Mouse (Mus musculus) urinary bladder, postnatal 14 days (tissue): Measurements from ENCODE around the gene Plekha3.
A peak's percentile ranks its signal among the peaks of the same experiment; 100 is the strongest.

Source experiments
- DNase-seq: peaks from one replicate; pipeline ENCODE4 v3.0.0; 2021; ENCODE audit warnings: low spot score

Plekha3 gene

DNA sequence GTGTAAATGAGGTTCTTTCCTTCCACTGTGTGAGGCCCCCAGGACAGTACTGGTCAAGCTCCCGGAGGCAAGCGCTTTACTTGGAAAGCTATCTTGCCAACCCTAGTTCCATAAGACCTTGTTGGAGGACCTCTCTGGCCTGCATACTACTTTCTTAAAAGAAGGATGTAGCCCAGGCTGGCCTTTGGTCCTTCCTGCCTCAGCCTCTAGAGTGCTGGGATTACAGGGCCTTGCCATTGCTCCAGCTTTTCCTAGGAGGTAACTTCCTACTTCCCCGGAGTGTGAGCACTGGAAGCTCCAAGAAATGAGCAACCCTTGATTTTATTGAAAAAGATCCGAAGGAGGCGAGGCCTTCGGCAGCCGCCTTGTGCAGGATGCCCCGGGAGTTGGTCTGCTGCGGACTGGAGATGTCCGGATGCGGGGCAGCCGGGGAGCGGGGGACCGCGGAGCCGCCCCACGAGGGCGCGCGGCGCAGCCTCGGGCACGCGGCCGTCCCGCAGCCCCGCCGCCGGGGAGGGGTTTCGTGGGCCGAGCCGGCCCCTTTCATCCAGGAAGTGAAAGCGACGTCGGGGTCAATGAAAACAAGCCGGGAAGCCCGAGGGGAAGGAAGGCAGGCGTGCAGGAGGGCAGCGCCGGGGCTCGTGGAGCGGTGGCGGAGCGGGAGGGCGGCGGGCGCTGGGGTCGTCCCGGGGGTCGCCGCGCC, at the start of gene Plekha3:
Gene Plekha3 (plus strand): TSS at position 557 of the 703 bp plus-strand sequence.
- peak; percentile 84 for DNase-seq

DNA sequence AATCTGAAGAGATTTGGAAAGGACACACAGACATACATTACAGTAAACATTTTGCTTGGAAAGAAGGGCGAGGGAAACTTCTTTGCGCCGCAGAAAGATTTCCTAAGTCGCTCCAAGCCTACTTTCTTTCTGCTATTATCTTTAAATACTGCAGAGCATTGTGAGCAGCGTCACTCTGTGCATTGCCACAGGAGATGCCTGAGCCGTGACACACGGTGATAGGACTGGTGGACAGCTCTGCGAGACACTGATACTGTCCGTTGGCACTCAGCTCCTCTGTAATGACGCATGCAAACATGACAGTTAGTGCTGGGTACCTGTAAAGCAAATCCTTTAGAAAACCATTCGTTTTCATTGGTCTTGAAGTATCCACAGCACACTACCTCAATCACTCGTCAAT, 44.8 kb upstream of the Plekha3 start:
- DNase-seq, result no peak

DNA sequence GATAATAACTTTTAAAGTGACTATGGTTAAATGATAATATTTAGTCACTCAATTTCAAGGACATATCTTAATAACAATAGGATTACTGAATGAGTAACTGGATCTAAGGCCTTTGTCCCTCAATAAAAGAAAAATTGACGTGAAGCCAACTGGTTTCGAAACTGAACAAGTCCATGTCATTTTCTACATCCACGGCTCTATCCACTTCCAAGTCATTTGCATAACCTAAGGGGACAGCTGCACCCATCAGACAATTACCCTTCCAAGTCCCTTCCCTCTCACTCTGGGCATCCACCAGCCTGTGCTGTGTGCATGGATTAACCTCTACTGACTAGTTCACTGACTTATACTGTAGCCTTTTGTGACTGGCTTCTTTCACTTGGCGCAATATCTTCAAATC, 43.5 kb upstream of the Plekha3 start:
- no peak for DNase-seq

DNA sequence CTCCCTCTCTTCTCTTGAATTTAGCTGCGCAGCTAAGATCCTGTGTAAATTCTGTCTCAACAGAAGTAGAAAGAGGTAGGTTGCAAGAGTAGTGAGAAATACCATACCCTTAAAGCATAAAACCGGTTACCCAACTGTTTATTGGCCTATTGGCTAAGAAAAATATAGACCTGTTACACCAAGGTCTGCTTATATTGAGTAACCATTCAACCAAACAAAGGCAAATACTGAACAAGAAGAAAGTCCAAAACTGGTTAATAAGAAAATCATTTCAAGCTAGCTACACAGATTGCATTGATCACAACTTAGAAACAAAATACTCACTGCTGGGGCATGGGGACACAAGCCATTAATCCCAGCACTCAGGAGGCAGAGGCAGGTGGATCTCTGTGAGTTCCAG, 35.4 kb upstream of the Plekha3 start:
- no peak for DNase-seq

DNA sequence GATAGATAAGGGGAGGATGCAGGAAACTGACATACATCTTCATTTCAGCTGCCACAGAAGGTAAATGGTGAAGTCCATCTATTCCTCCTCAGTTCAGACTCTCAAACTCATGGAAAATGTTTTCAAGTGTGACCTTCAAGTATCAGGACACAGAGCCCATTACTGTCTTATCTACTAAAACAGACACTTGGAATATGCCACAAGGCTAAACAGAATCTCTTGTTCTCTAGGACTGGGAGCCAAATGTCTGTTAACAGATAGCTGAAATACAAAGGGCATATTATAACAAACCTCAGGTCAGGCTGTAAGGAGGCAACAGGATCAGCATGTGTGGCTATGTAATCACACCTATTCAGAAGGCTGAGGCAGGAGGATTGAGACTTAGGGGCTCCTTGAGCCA, 31.3 kb upstream of the Plekha3 start:
- no peak for DNase-seq

DNA sequence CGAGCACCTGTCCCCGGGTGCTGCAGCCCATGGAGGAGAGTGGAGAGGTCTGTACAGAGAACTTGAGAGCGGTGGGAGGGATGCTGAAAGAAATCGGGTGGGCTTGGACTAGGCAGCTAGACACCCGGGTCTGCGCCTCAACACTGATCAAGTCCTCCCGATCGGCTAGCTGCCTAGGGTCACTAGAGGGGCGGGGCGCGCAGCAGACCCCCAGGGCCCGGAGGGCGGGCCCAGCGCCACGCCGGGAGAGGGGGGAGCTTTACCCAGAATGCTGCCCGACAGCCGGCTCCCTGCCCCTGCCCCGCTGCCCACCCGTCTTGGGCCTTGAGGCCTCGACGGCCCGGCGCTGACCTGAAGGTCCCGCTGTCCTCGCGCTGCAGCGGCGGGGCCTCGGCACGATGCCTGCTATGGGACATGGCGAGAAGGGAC, 27.6 kb upstream of the Plekha3 start:
- peak; percentile 15 for DNase-seq

DNA sequence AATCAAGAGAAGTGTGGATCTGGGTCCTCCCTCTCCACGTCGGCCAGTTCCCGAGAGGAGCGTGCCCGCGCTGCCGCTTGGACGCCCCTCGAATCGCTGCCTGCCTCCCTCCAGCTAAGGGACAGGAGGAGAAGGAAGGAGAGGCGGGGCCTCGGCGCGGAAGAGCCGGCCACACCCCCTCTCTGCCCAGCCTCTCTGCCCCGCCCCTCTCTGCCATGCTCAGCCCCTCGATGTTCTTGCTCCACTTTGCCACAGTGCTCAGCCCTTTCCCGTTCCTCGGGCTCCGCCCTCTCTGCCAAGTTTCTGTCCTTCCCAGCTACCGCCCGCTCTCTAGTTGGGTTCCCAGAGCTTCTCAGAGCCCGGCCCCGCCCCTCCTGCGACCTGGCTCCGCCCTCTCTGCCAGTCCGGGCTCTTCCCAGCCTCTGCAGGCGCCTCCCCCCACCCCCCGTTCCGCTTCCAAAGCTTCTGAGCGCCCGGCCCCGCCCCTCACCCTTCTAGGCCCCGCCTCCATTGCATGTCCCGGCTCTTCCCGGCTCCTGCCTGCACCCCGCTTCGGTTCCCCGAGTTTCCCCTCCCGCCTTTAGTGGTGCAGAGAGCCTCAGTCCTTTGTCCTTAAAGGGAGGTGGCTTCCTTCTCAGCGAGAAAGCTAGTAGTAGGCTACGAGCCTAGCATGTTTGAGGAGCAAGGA, 27.1 kb upstream of the Plekha3 start, which contains the start of the genes Prkra and Pjvk:
Gene Prkra (minus strand): TSS at position 133 of the 688 bp plus-strand sequence.
Gene Pjvk (plus strand): TSS at position 594 of the 688 bp plus-strand sequence.
- peak; percentile 99 for DNase-seq

DNA sequence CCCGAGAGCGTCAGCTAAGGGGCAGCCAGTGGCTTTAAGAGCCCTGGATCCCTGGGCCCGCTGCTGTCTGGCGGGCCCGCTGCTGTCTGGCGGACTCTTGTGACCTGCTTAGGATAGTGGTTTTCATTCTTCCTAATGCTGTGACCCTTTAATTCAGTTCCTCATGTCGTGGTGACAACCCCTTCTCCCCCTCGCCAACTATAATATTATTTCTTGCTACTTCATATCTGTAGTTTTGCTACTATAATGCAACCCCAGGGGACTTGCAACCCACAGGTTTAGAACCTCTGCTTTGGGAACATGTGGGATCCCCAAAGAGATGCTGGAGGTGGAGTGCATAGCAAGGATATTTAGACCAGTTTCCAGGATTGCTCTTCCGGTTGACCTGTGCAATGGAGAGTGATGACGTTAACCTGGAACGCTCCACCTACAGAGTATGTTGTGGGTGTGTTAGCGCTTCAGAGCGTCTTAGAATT, 26.4 kb upstream of the Plekha3 start:
- peak; percentile 11 for DNase-seq

DNA sequence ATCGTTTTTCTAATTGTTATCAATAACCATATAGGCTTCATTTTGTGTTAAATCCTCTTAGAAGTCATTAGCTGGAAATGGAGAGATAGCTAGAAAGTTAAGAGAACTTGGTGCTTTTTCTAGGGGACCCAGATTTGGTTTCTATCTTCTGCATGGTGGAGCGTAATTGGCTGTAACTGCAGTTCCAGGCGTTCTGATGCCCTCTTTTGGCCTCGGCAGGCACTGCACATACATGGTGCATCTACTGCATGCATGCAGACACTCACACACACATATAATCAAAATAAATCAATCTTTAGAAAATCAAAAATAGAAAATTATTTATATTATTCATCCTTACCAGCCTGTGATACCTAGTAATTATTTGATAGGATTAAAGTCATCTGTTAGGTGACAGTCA, 22.0 kb upstream of the Plekha3 start:
- no peak for DNase-seq

DNA sequence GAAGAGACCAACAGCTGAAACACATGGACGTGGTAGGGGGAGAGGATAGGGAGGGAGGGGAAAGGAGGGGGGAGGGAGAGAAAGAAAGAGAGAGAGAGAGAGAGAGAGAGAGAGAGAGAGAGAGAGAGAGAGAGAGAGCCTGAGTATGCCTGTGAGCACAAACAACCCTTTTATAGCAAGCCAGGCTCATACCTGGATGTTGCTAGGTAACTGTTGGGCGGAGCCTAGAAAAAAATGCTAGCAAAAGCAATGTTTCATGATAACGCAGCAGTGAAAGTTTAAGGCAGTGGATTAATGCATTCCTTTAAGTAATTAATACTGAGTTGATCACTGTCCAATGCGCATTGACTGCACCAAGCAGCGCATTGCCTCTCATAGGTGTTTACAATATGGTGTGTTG, 20.4 kb upstream of the Plekha3 start:
- DNase-seq, result no peak

DNA sequence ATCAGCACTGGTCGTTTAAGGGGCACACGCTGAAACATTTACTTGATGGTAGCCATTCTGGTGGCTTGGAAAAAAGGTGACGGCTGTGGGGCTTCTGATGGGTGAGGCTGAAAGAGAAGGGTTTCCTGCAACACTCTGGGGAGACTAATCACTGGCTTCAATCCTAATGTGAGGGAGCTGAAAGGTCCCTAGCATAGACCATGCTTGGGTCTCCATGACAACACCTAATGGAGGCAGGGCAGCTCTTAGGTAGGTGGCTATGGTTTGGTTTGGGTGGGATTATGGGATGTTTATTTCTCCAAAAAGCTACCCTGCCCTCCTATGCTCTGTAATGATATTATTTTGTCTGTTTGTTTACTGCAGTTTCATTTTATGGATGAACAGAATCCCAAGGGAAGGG, 19.6 kb upstream of the Plekha3 start:
- no peak for DNase-seq

DNA sequence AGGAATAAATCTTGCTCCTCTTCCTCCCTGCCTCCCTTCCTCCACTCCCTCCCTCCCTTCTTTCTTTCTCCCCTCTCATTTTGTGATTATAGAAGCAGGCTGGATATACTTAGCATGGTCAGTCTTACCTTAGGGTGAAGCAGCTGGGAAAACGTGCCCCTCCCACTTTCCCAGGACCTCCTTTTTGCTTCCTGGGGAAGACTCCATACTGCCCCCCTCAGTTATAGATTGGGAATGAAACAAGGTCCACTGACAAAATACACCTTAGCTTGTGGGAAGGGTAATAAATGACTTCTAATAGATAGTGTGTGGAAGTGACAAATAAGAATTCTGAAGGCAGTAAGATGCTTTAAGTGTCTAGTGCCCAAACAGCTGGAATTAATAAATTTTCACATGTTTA, 19.1 kb upstream of the Plekha3 start:
- no peak for DNase-seq

DNA sequence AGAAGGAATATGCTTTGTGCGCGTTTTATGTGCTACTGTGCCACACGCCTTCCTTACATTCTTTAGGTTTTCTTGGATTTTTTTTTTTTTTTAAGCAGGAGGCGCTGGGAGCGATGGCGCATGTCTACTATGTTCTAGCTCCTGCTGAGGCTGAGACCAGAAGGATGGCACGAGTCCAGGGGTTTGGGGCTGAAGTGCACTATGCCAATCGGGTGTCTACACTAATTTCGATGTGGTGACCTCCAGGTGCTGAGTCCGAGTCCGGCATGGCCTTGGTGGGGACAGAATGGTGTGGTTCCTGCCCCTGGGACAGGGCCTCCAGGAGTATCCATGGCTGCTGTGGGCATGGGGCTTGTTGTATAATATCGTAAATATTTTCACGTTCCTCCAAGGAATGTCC, 16.5 kb upstream of the Plekha3 start:
- no peak for DNase-seq

DNA sequence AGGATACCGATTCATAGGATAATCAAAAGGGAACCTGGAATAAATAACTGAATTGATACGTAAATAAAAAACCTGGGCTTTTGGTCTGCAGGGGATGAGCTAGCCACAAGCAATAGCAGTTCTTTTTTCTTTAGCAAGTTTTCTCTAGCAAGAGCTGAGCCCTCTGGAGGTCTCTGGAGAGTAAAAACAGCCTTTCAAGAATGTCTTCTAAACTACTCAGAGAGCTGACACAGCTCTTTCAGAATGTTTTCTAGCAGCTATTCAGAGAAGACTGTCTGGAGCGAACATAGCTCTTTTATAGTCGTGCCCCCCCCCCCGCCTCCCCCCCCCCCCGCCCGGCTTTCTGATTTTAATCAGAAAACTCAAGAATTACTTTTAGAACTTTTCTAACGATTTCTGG, 15.7 kb upstream of the Plekha3 start:
- DNase-seq, result no peak

DNA sequence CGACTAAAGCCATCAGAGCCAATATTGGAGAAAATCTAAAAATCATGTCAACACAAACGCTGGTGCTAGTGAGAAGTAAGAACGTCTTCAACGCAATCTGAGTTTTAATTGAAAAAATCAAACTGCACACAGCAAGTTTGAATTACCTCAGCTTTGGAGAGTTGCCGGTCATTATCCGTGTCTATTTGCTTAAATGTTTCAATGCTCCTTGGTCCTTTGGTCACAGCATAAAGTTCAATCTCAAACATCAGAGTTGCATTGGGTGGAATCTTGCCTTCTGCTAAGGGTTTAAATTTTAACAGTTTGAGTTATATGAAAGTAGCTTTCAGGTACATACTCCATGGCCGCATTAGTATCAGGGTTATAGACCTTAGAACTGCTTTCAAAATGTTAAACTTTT, 9.6 kb upstream of the Plekha3 start:
- DNase-seq, result no peak

DNA sequence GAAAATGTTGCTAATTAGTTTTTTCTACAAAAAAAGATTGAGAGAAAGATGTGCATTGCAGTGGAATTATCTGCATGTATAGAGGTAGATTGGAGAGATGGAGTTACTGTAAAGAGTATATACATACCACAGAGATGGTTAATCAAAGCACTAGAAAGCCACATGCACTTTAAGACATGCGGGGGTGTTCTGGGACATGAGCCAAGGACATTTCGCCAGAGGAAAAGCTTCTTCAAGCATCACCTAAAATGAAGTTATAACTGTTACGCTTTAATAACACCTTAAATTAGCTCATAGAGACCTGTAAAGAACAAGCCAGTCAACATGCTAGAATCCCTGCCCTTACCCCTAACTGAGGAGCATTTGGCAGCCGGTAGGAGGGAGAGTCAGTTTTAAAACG, 7.9 kb upstream of the Plekha3 start:
- no peak for DNase-seq

DNA sequence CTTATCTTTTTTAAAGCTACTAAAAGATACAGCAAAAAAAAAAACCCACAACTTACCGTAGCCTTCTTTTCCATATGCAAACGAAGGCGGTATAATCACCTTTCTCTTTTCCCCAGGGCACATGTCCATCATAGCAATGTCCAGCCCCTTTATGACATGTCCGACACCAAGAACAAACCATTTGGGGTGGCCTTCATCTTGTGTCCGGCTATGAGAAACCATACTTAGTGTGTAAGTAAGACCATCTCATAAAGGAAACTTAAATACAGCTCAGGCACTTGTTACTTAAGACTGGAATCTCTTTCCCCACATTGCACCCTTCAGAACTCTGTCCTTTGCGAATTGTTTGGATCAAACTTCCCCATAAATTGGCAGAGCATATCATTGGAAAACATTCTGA, 3.4 kb upstream of the Plekha3 start:
- DNase-seq, result no peak

DNA sequence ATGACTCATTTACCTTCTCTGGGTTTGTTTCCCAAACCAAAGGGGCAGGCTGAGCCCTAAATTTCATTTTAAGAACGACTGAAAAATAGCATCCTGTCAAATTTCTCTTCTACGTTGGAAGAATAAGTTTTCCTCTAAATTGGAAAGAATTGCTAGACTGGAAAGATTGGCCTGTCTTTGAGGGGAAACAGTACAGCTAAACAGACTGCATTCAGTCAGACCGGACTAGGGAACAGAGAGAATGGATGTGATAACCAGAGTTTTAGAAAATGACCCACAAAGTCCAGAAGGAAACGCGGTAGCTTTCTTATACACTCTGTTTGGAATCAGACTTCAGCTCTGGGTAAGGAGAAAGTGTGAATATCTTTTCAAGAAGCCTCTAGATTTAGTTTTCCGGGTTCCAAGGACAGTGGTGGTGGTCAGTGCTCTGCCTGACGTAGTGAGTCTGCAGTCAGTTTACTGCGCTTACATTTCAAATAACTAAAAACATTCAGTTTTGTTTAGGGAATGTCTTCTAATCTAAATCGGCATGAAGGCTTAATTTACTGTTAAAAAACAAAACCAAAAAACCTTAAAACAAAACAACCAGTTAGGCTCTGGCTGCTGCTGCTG, 2.8 kb upstream of the Plekha3 start:
- no peak for DNase-seq

DNA sequence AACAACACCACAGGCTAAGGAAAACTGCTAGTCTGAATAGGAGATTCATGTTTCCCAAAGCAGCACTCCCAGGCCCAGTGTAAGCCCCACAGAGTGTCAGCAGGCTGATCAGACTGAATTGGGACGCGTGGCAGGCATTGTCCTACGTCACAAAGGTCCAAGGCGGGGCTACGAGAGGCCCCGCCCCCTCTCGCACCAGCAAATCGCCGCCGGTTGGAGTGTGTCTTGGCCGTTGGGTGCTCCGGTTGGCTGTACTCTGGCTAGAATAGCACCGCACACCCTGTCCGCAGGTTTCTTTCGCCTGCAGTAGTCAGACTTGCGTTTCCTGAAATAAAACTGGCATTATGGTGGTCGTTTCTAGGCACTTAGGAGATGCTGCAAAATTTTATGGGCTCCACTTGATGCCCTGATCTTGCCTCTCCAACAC, 2.1 kb upstream of the Plekha3 start, which contains the start of gene Fkbp7:
Gene Fkbp7 (minus strand): TSS at position 151 of the 427 bp plus-strand sequence.
- DNase-seq, result peak; percentile 87

DNA sequence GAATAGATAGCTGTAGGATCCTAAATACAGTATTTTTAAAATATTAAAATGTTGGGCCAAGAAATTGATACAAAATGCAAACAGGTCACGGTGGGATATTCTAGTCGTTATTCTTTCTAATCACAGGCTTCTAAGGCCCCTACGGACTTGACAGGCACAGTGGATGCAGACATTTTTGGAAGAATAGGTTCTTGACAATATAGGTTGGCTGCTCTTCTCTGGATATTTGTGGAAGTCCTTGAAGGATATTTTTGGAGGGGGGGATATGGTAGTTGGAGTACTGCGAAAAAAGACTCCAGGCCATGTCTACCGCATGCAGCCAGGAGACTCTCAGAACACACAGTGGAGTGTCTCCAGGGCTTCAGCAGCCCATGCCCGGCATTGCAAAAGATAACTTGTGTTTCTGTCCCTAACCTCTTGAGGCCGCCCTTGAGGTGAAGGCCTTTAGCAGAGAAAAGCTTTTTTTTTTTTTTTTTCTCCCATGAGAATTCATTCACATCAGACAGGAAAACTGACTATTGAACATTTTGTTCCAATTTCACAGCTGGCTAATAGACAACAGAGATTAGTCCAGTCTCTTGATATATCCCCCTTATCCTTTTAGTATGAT, 1.5 kb upstream of the Plekha3 start:
- peak; percentile 65 for DNase-seq

DNA sequence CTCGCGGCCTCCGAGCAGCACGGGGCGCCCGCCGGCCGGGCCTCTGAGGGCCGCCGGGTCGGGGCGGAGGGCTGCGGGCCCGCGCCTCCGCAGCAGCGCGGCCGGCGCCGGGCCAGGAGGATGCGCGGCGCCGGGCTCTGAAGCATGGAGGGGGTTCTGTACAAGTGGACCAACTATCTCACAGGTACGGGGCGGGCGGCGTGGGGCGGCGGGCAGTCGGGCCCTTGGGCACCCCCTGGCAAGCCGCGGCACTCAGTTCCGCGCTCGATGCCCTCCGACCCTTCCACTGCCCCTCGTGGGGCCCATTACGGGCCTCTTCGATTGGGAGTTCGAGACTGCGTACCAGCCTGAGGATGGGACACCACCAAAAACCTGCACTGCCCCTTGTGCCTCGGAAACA, 370 bp downstream of the Plekha3 start:
- no peak for DNase-seq

DNA sequence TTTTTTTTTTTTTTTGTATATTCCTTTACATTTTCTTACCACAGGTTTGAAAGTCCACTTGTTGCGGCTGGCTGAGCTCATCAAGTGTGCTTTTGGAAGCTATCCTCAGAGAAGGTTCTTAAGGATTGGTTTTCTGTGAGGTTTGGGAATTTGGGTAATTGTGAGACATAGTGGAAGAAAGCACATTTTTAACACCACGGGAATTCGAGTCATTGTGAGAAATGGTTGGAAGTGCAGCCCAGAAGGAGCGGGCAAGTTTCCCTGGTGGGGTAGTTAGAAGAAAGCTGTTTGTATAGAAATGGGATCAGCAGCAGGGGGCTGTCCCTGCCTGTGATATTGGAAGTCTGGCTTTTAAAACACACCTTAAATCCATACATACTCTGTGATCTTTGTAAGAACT, 868 bp downstream of the Plekha3 start:
- no peak for DNase-seq
